Mouse (Mus musculus): ENCODE data around the gene Efemp2.

DNA sequence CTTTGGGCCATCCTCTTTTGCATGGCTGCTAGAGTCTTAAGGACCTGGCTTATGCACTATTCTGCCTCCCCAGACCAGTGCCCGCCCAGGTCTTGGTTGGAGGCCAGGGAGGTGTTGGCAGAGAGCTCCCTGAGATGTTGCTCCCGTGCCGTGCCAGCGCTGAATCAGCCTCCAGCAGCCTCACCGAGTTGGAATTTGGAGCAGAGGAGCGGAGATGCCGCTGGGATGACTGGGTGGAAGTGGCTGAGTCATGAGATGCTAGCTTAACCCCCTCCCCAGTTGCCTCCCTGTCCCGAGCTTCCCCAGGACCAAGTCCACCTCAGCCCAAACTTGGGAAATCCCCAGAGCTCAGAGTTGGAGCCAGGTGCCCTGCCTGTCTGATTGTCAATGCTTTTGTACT is 43.9 kb upstream of the Efemp2 start:
- TF ChIP-seq CTCF (IDR thresholded peaks at IDR 0.05; ENCODE audit: borderline replicate concordance, extremely low read depth, insufficient read depth, insufficient read length), result no peak
- no peak for TF ChIP-seq POLR2A (IDR thresholded peaks at IDR 0.05; ENCODE audit: borderline replicate concordance, extremely low read depth, insufficient read depth, insufficient read length, poor library complexity, severe bottlenecking)

Measured in brain, embryonic 14.5 days (tissue).